8 mouse cellular contexts compared by ENCODE assay signal in the genomic region with DNA sequence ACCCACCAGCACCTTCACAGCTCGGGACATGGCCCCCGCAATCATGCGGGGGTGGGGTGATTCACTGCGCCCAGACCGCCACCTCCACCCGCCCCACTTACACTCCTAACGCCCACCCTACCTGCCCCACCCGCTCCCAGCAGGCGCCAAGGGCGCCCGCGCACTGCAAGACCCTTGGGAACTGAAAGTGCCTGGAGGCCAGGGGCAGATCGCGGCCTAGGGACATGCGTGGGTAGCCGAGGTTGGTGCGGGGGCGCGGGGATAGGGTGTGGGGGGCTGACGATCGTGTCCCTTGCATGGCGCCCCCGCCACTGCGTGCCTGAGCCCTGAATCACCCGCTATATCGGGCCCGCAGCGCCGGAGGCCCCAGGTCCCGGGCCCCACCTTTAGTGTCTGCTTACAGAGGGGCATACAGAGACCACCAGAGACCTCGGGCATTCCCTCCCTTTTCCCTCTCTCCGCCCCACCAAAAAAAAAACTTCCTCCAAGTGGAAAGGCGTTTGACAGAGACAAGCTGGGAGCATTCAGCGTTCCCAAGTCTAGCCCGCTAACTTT. TPM values are rescaled to one million over a fixed set of nuclear protein-coding genes. Genes with fewer than 3 reads are reported as not detected.
A peak's percentile ranks its signal among the peaks of the same experiment; 100 is the strongest.
DNase-seq lines count a peak whose midpoint lies in the region; ATAC-seq and TF ChIP-seq lines count a peak whose summit lies in the region.

No protein-coding gene starts in this region.

- peaks cover 61% of the 10 kb centered on the region for H3K27me3 ChIP-seq in limb, embryonic 11.5 days (ENCODE audit: control insufficient read depth, insufficient read depth, low read length)
- peaks cover 56% of the 10 kb centered on the region for H3K27me3 ChIP-seq in midbrain, postnatal 0 days (ENCODE audit: insufficient read depth, low read length)

- TF ChIP-seq CTCF in gastrocnemius, adult 2 months (IDR thresholded peaks at IDR 0.05): no peak
- TF ChIP-seq CTCF in midbrain, postnatal 0 days (IDR thresholded peaks at IDR 0.05): no peak

- H3K4me3 ChIP-seq in gastrocnemius, adult 2 months: peak overlapping the region; percentile 98
- peak overlapping the region; percentile 40 for H3K4me3 ChIP-seq in limb, embryonic 11.5 days (ENCODE audit: low read depth, low read length)
- H3K4me3 ChIP-seq in midbrain, postnatal 0 days (ENCODE audit: low read depth, low read length): peak overlapping the region; percentile 41

- ATAC-seq in granulocyte monocyte progenitor cell, adult 5-6 weeks (replicated peaks; ENCODE audit: poor library complexity, severe bottlenecking): 0 out of 2 replicates have a peak, but pooled peaks have one; percentile 16
- no peak for ATAC-seq in limb, embryonic 11.5 days (ENCODE audit: insufficient number of reproducible peaks, low FRiP score, low TSS enrichment, low read depth)
- no peak for ATAC-seq in midbrain, postnatal 0 days (ENCODE audit: low FRiP score)

- H3K27ac ChIP-seq in gastrocnemius, adult 2 months: peak overlapping the region; percentile 99
- no peak overlapping the region for H3K27ac ChIP-seq in limb, embryonic 11.5 days (replicated peaks; ENCODE audit: low read depth, low read length)
- H3K27ac ChIP-seq in midbrain, postnatal 0 days (ENCODE audit: low read depth, low read length): no peak overlapping the region

- WGBS in limb, embryonic 11.5 days: 8% methylated on average over 32 of the region's 35 CpGs
- WGBS in midbrain, postnatal 0 days: 9% methylated on average over 34 of the region's 35 CpGs

- H3K9me3 ChIP-seq in limb, embryonic 11.5 days (ENCODE audit: control insufficient read depth, low read length): no peaks in the 10 kb centered on the region
- no peaks in the 10 kb centered on the region for H3K9me3 ChIP-seq in midbrain, postnatal 0 days (ENCODE audit: low read length)

- peak; percentile 76 for DNase-seq in gastrocnemius, adult 2 months
- no peak for DNase-seq in gastrocnemius, adult 18-20 months (ENCODE audit: low spot score)
- DNase-seq in Muller cell, postnatal 12 days (ENCODE audit: inconsistent ontology term): peak; percentile 75
- no peak for DNase-seq in limb, embryonic 11.5 days (ENCODE audit: low spot score)
- DNase-seq in midbrain, postnatal 0 days (ENCODE audit: low spot score): no peak
- DNase-seq in yolk sac, embryonic 10.5 days (ENCODE audit: low spot score): no peak
- DNase-seq in natural killer cell, adult 2 months (ENCODE audit: low spot score in 2 of 2): no peak

- no peaks in the 10 kb centered on the region for H3K36me3 ChIP-seq in limb, embryonic 11.5 days (ENCODE audit: control insufficient read depth, insufficient read depth, low read length)
- no peaks in the 10 kb centered on the region for H3K36me3 ChIP-seq in midbrain, postnatal 0 days (ENCODE audit: insufficient read depth, low read length)

- peaks cover 13% of the 10 kb centered on the region for H3K4me1 ChIP-seq in limb, embryonic 11.5 days (ENCODE audit: control insufficient read depth, insufficient read depth, low read length)
- 0 out of 2 replicates have a peak, but pooled peaks cover 5% of the 10 kb centered on the region for H3K4me1 ChIP-seq in midbrain, postnatal 0 days (ENCODE audit: insufficient read depth, low read length)

- intact Hi-C loops in gastrocnemius, adult 2 months (cut with DNase I): no loop called here

- H3K4me2 ChIP-seq in limb, embryonic 11.5 days (ENCODE audit: low read depth, severe bottlenecking): peak overlapping the region; percentile 64
- H3K4me2 ChIP-seq in midbrain, postnatal 0 days (ENCODE audit: low read depth, low read length, poor library complexity, severe bottlenecking): peak overlapping the region; percentile 52

- peak overlapping the region; percentile 32; the same call in 1 of the 2 replicates for H3K9ac ChIP-seq in limb, embryonic 11.5 days (ENCODE audit: low read length)
- peak overlapping the region; percentile 48; the same call in 1 of the 2 replicates for H3K9ac ChIP-seq in midbrain, postnatal 0 days (replicated peaks; ENCODE audit: low read length, poor library complexity, severe bottlenecking)

RNA-seq across cellular contexts. Expression of a gene that starts 1.4 kb away (rescaled TPM):
- 100 to 1,000 TPM; 133 to 149 TPM for total RNA-seq in gastrocnemius, adult 2 months (2021)
- total RNA-seq in gastrocnemius, adult 18-20 months (2021): 100 to 1,000 TPM; 128 to 153 TPM
- 1.1 and 1.5 TPM in 2 replicates for total RNA-seq in granulocyte monocyte progenitor cell, adult 5-6 weeks (2014; fragmentation: Nextera tagmentation)
- total RNA-seq in granulocyte monocyte progenitor cell, adult 5-6 weeks (2017): 0.93 and 1.6 TPM in 2 replicates
- polyA plus RNA-seq in limb, embryonic 11.5 days (2014; fragmentation: Nextera tagmentation; extraction: Ambion mirVana): 10.2 and 13.3 TPM in 2 replicates
- total RNA-seq in midbrain, postnatal 0 days (2014; rRNA removed): 24.8 and 26.0 TPM in 2 replicates
- polyA plus RNA-seq in midbrain, postnatal 0 days (2015; fragmentation: Nextera tagmentation; extraction: Ambion mirVana): 46.0 and 47.5 TPM in 2 replicates

RNA-seq across cellular contexts. Expression of a gene that starts 29.9 kb away (rescaled TPM):
- total RNA-seq in gastrocnemius, adult 2 months (2021): 10 to 100 TPM; 40.6 to 44.2 TPM
- total RNA-seq in gastrocnemius, adult 18-20 months (2021): 10 to 100 TPM; 38.1 to 48.6 TPM
- 51.6 and 54.7 TPM in 2 replicates for total RNA-seq in granulocyte monocyte progenitor cell, adult 5-6 weeks (2014; fragmentation: Nextera tagmentation)
- total RNA-seq in granulocyte monocyte progenitor cell, adult 5-6 weeks (2017): 52.1 and 80.7 TPM in 2 replicates
- polyA plus RNA-seq in limb, embryonic 11.5 days (2014; fragmentation: Nextera tagmentation; extraction: Ambion mirVana): 37.1 and 39.4 TPM in 2 replicates
- 37.8 and 47.1 TPM in 2 replicates for total RNA-seq in midbrain, postnatal 0 days (2014; rRNA removed)
- 34.2 and 40.8 TPM in 2 replicates for polyA plus RNA-seq in midbrain, postnatal 0 days (2015; fragmentation: Nextera tagmentation; extraction: Ambion mirVana)

RNA-seq across cellular contexts. Expression of a gene that starts 40.0 kb away (rescaled TPM):
- 10 to 100 TPM; 59.6 to 65.2 TPM for total RNA-seq in gastrocnemius, adult 2 months (2021)
- 10 to 100 TPM; 57.0 to 74.4 TPM for total RNA-seq in gastrocnemius, adult 18-20 months (2021)
- 42.7 and 66.2 TPM in 2 replicates for total RNA-seq in granulocyte monocyte progenitor cell, adult 5-6 weeks (2014; fragmentation: Nextera tagmentation)
- total RNA-seq in granulocyte monocyte progenitor cell, adult 5-6 weeks (2017): 16.8 and 17.9 TPM in 2 replicates
- polyA plus RNA-seq in limb, embryonic 11.5 days (2014; fragmentation: Nextera tagmentation; extraction: Ambion mirVana): 27.1 and 32.0 TPM in 2 replicates
- 242 and 247 TPM in 2 replicates for total RNA-seq in midbrain, postnatal 0 days (2014; rRNA removed)
- 204 and 210 TPM in 2 replicates for polyA plus RNA-seq in midbrain, postnatal 0 days (2015; fragmentation: Nextera tagmentation; extraction: Ambion mirVana)

Comparison
In these comparisons a context has a peak if more than half of its experiments do, and no peak if none do; other contexts are left out.
1. DNase-seq: peak in gastrocnemius, adult 2 months (single experiment) and Muller cell, postnatal 12 days (single experiment); none in gastrocnemius, adult 18-20 months (single experiment), limb, embryonic 11.5 days (single experiment), midbrain, postnatal 0 days (single experiment), yolk sac, embryonic 10.5 days (single experiment) and natural killer cell, adult 2 months (0 of 2).
2. H3K4me3 ChIP-seq: peak in every context shown above with its lines; median percentile 98 in gastrocnemius, adult 2 months; 41 in midbrain, postnatal 0 days; 40 in limb, embryonic 11.5 days.